Mouse (Mus musculus) intestine, embryonic 15.5 days (tissue): ENCODE results near the gene Szt2. TPM values are rescaled to one million over a fixed set of nuclear protein-coding genes. Genes with fewer than 3 reads are reported as not detected.

ENCODE experiments used
- ATAC-seq: fragments of 200-750 bp; cut with Nextera tagmentation; 2 replicates; pipeline ENCODE4 v1.8.0; 2017; ENCODE audit warnings: moderate TSS enrichment, moderate library complexity
- H3K27ac ChIP-seq: fragments of 300-500 bp; sonication (generic); 2 replicates; pipeline ENCODE4 v1.5.1; 2015; ENCODE audit warnings: mild to moderate bottlenecking, inconsistent platforms
- H3K27me3 ChIP-seq: fragments of 300-500 bp; sonication (generic); replicated peaks from 2 replicates; pipeline ENCODE4 v1.6.1; 2015; ENCODE audit warnings: inconsistent platforms
- H3K36me3 ChIP-seq: fragments of 300-500 bp; sonication (generic); 2 replicates; pipeline ENCODE4 v1.6.1; 2015; ENCODE audit warnings: inconsistent platforms
- H3K4me1 ChIP-seq: fragments of 300-500 bp; sonication (generic); replicated peaks from 2 replicates; pipeline ENCODE4 v1.6.1; 2015; ENCODE audit warnings: inconsistent platforms
- H3K4me2 ChIP-seq: fragments of 300-500 bp; sonication (generic); replicated peaks from 2 replicates; pipeline ENCODE4 v1.6.1; 2015; ENCODE audit warnings: mild to moderate bottlenecking, inconsistent platforms
- H3K4me3 ChIP-seq: fragments of 300-500 bp; sonication (generic); replicated peaks from 2 replicates; pipeline ENCODE4 v1.5.1; 2015; ENCODE audit warnings: inconsistent platforms
- H3K9ac ChIP-seq: fragments of 300-500 bp; sonication (generic); 2 replicates; pipeline ENCODE4 v1.6.1; 2015; ENCODE audit warnings: inconsistent platforms
- H3K9me3 ChIP-seq: fragments of 300-500 bp; sonication (generic); 2 replicates; pipeline ENCODE4 v1.6.1; 2016; ENCODE audit warnings: inconsistent platforms
- WGBS: fragments of 180-500 bp; shearing (Covaris S2); methylation state at CpG from one replicate; pipeline ENCODE4 v1.1.7; 2015; 5-methylcytosine and 5-hydroxymethylcytosine counted together
- polyA plus RNA-seq: library from polyadenylated mRNA; unstranded; fragments of >200 nt; fragmentation: Nextera tagmentation; extraction: Ambion mirVana; gene quantifications from 2 replicates; pipeline ENCODE4 v1.2.1, GENCODE M21; 2015

Szt2 gene
- polyA plus RNA-seq, 1 experiment from 2014 or later, result 4.4 TPM

DNA sequence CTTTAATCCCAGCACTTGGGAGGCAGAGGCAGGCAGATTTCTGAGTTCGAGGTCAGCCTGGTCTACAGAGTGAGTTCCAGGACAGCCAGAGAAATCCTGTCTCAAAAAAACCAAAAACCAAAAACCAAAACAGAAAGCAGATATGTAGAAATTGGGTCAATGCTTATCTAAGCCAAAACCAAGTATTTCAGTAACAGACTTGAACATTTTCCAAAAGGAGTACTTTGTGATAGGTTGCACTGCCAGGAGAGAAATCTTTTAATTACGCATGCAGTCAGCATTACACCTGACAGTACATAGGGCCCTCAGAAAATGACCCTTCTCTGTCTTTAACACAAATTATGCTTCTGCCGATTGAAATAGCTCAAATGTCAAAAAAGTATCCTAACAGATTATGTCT, 7.7 kb downstream of the Szt2 start:
- Histone ChIP-seq H3K9ac (no peak overlapping the region), H3K9me3 (no peaks in the 10 kb centered on the region), H3K4me1 (no peaks in the 10 kb centered on the region), H3K36me3 (peaks cover 20% of the 10 kb centered on the region), H3K4me3 (no peak overlapping the region), H3K27me3 (no peaks in the 10 kb centered on the region), H3K4me2 (no peak overlapping the region), H3K27ac (no peak overlapping the region)
- ATAC-seq, result no peak
- WGBS, result 91% methylated on average over 3 of the region's 3 CpGs

DNA sequence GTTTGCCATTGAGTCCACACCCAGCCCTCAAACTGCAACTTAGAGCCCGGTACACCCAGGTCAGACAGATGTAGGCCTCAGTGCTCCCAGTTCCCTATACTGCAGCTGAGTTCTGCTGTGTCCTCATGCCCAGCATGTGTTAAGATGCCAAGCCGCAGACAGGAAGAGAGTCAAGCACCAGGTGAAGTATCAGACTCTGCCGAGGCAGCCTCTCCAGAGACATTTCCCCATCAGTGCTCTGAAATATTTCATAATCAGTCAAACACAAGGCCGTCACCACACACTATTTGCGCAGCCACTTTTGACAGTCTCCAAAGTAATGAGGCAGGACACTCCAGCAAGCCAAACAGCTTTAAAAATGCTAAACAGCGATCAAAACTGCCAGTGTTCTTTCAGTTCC, 10.7 kb downstream of the Szt2 start:
- H3K27me3 ChIP-seq, result no peaks in the 10 kb centered on the region
- no peak overlapping the region for H3K4me3 ChIP-seq
- no peak overlapping the region for H3K9ac ChIP-seq
- H3K4me2 ChIP-seq, result no peak overlapping the region
- no peaks in the 10 kb centered on the region for H3K4me1 ChIP-seq
- H3K9me3 ChIP-seq, result no peaks in the 10 kb centered on the region
- WGBS, result 90% methylated on average over 6 of the region's 6 CpGs
- no peak for ATAC-seq
- H3K27ac ChIP-seq, result no peak overlapping the region
- H3K36me3 ChIP-seq, result peaks cover 31% of the 10 kb centered on the region

DNA sequence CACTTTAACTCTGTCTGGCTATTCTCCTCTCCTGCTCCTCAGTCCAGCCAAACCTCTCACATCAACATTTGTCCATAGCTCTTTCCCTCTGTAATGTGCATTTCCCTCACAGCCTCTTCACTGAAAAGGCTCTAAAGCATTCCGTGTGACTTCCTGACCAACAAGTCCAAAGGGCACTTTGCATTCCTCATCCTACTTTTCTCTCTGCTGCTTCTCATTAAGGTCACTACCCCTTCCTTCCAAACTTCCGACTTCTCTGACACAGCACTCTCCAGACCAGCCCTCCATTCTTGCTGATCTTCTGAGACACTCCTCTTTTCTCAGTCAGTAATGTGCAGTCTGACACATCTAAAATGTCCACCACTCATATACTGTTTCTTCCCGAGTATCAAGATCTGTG, 12.6 kb downstream of the Szt2 start:
- Histone ChIP-seq H3K9me3 (no peaks in the 10 kb centered on the region), H3K27ac (no peak overlapping the region), H3K36me3 (peaks cover 41% of the 10 kb centered on the region), H3K4me2 (no peak overlapping the region), H3K4me1 (no peaks in the 10 kb centered on the region), H3K9ac (no peak overlapping the region), H3K27me3 (no peaks in the 10 kb centered on the region), H3K4me3 (no peak overlapping the region)
- peak; percentile 43 for ATAC-seq
- WGBS, result 62% methylated on average over 3 of the region's 3 CpGs

- H3K36me3 ChIP-seq, result peaks cover 50% of the 10 kb centered on the region
- 86% methylated on average over 4 of the region's 4 CpGs for WGBS
- no peak overlapping the region for H3K9ac ChIP-seq
- no peaks in the 10 kb centered on the region for H3K27me3 ChIP-seq
- ATAC-seq, result no peak
- no peak overlapping the region for H3K27ac ChIP-seq
- no peak overlapping the region for H3K4me2 ChIP-seq
- no peak overlapping the region for H3K4me3 ChIP-seq
- no peaks in the 10 kb centered on the region for H3K4me1 ChIP-seq
- H3K9me3 ChIP-seq, result no peaks in the 10 kb centered on the region
Observed at GRCm38 (mm10) chr4:118395289-118395688, 13.8 kb downstream of the Szt2 start.

DNA sequence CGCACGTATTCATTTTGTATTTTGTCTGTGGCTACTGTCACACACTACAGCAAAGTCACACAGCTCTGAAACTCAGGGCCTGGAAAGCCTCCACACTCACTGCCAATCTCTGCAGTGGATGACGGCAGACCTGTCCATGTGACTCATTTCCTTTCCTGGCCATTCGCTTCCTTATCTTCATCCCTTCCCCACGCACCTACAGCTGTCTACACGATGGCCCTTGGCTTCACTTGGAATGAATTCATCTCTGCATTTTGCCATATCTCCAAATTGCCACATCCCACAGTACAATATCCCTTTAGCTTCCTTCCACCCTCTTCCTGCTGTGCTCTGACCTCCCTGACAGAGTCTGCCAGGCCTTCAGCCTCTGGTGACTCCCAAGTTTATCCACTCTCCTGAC, 14.6 kb downstream of the Szt2 start:
- H3K9ac ChIP-seq, result no peak overlapping the region
- no peak overlapping the region for H3K4me3 ChIP-seq
- H3K4me2 ChIP-seq, result no peak overlapping the region
- H3K36me3 ChIP-seq, result peaks cover 55% of the 10 kb centered on the region
- H3K27me3 ChIP-seq, result no peaks in the 10 kb centered on the region
- no peak for ATAC-seq
- WGBS, result 92% methylated on average over 6 of the region's 6 CpGs
- no peaks in the 10 kb centered on the region for H3K4me1 ChIP-seq
- no peaks in the 10 kb centered on the region for H3K9me3 ChIP-seq
- H3K27ac ChIP-seq, result no peak overlapping the region

GRCm38 (mm10) chr4:118390146-118390545, 18.9 kb downstream of the Szt2 start:
- Histone ChIP-seq H3K36me3 (peaks cover 75% of the 10 kb centered on the region), H3K4me2 (no peak overlapping the region), H3K4me3 (no peak overlapping the region), H3K27me3 (no peaks in the 10 kb centered on the region), H3K4me1 (no peaks in the 10 kb centered on the region), H3K9me3 (no peaks in the 10 kb centered on the region), H3K9ac (no peak overlapping the region), H3K27ac (no peak overlapping the region)
- no peak for ATAC-seq
- 88% methylated on average over 11 of the region's 11 CpGs for WGBS

GRCm38 (mm10) chr4:118387316-118387715, 21.8 kb downstream of the Szt2 start:
- no peak overlapping the region for H3K27ac ChIP-seq
- no peaks in the 10 kb centered on the region for H3K4me1 ChIP-seq
- no peaks in the 10 kb centered on the region for H3K27me3 ChIP-seq
- H3K9me3 ChIP-seq, result no peaks in the 10 kb centered on the region
- H3K4me3 ChIP-seq, result no peak overlapping the region
- 91% methylated on average over 8 of the region's 8 CpGs for WGBS
- peaks cover 75% of the 10 kb centered on the region for H3K36me3 ChIP-seq
- no peak overlapping the region for H3K4me2 ChIP-seq
- no peak overlapping the region for H3K9ac ChIP-seq
- no peak for ATAC-seq

DNA sequence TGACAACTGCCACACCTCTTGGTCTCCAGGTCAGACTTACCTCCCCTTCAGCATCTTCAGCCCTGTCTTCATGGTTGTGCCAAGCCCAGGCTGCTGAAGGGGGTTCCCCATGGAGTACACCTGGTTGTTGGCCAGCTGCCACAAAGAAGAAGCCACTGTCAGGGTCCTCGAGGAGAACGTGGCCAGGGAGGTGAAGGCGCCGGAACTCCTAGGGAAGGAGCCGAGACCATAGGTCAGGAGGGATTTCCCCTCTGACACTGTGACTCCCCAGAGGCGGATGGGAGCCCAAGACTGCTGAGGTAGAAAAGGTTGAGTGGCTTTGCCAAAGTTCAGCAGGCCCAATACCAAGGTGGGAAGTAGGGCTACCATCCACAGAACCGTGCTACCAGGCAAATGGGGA, 25.8 kb downstream of the Szt2 start:
- Histone ChIP-seq H3K36me3 (peaks cover 50% of the 10 kb centered on the region), H3K4me3 (no peak overlapping the region), H3K9ac (no peak overlapping the region), H3K27ac (no peak overlapping the region), H3K4me1 (no peaks in the 10 kb centered on the region), H3K27me3 (no peaks in the 10 kb centered on the region), H3K4me2 (no peak overlapping the region), H3K9me3 (no peaks in the 10 kb centered on the region)
- WGBS, result 94% methylated on average over 7 of the region's 7 CpGs
- no peak for ATAC-seq

- Histone ChIP-seq H3K36me3 (peaks cover 52% of the 10 kb centered on the region), H3K4me3 (no peak overlapping the region), H3K27ac (no peak overlapping the region), H3K9ac (no peak overlapping the region), H3K27me3 (no peaks in the 10 kb centered on the region), H3K9me3 (no peaks in the 10 kb centered on the region), H3K4me1 (no peaks in the 10 kb centered on the region), H3K4me2 (no peak overlapping the region)
- 92% methylated on average over 6 of the region's 6 CpGs for WGBS
- ATAC-seq, result no peak
Observed at GRCm38 (mm10) chr4:118375999-118376398, 33.1 kb downstream of the Szt2 start.

DNA sequence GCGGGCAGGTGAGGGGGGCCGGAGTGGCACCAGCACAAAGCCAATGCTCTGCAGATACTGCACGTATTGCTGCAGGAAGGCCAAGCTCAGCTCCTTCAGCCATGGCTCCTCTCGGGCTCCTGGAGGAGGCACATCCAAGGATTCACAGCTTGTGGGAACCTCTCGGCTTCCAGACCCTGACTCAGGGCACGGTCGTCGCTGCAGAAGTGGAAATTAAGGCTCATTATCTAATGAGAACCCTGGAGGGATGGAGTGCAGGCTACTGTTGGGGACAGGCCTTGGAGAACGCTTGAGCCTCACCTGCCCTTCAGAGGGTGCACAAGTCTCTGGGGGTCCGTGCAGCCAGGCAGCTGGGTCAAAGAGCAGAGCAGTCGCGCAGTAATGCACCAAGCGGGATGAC, 37.3 kb downstream of the Szt2 start:
- no peaks in the 10 kb centered on the region for H3K27me3 ChIP-seq
- no peak for ATAC-seq
- H3K9me3 ChIP-seq, result no peaks in the 10 kb centered on the region
- no peaks in the 10 kb centered on the region for H3K4me1 ChIP-seq
- no peak overlapping the region for H3K27ac ChIP-seq
- peaks cover 37% of the 10 kb centered on the region for H3K36me3 ChIP-seq
- H3K9ac ChIP-seq, result no peak overlapping the region
- H3K4me2 ChIP-seq, result no peak overlapping the region
- H3K4me3 ChIP-seq, result no peak overlapping the region
- WGBS, result 92% methylated on average over 13 of the region's 13 CpGs

- no peaks in the 10 kb centered on the region for H3K4me1 ChIP-seq
- no peaks in the 10 kb centered on the region for H3K9me3 ChIP-seq
- no peak for ATAC-seq
- no peak overlapping the region for H3K4me3 ChIP-seq
- H3K27ac ChIP-seq, result no peak overlapping the region
- WGBS, result 93% methylated on average over 3 of the region's 3 CpGs
- no peak overlapping the region for H3K4me2 ChIP-seq
- no peaks in the 10 kb centered on the region for H3K27me3 ChIP-seq
- H3K9ac ChIP-seq, result no peak overlapping the region
- H3K36me3 ChIP-seq, result peaks cover 32% of the 10 kb centered on the region
Observed at GRCm38 (mm10) chr4:118368616-118369015, 40.5 kb downstream of the Szt2 start.

DNA sequence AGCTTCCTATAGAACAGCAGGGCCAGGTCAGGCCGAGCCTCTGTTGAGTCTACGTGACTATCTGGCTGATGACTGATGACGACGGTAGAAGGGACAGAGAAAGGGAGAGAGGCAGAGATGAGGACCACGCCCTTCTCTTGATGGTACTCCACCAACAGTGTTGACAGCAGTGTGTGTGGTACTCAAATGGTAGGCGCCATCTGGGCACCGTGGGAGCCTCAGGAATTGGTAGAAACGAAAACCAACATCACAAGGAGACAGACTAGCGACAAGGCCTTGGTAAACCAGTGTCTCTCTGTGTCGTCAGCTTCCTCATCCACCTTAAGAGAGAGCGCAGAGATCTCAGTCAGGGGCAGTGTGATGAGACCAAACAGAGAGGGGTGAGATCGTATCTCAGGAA, 41.5 kb downstream of the Szt2 start:
- no peaks in the 10 kb centered on the region for H3K27me3 ChIP-seq
- no peak overlapping the region for H3K9ac ChIP-seq
- H3K4me1 ChIP-seq, result no peaks in the 10 kb centered on the region
- H3K4me3 ChIP-seq, result no peak overlapping the region
- H3K4me2 ChIP-seq, result no peak overlapping the region
- peaks cover 29% of the 10 kb centered on the region for H3K36me3 ChIP-seq
- H3K27ac ChIP-seq, result no peak overlapping the region
- ATAC-seq, result no peak
- no peaks in the 10 kb centered on the region for H3K9me3 ChIP-seq
- WGBS, result 83% methylated on average over 12 of the region's 12 CpGs

DNA sequence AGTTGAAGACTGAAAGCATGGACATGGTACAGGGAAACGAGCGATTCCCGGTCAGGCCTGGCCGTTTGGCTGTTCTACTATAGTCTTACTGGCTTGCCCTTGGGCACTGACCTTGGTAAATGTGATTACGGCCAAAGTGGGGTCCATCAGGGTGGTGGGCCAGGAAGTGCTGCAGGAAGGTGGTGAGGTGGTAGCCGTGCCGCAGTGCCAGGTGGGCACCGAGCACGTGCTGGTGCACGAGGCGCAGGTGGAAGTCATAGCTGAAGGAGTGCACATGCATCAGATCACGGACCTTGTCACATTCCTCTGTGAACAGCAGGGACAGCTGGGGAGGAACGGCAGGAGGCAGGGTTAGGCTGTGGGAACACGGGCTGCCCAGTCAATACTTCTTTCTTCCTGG, 43.1 kb downstream of the Szt2 start:
- H3K36me3 ChIP-seq, result peaks cover 23% of the 10 kb centered on the region
- ATAC-seq, result no peak
- no peaks in the 10 kb centered on the region for H3K27me3 ChIP-seq
- H3K9ac ChIP-seq, result no peak overlapping the region
- H3K4me2 ChIP-seq, result no peak overlapping the region
- H3K4me3 ChIP-seq, result no peak overlapping the region
- no peak overlapping the region for H3K27ac ChIP-seq
- H3K4me1 ChIP-seq, result 0 out of 2 replicates have a peak, but pooled peaks cover 3% of the 10 kb centered on the region
- WGBS, result 88% methylated on average over 14 of the region's 14 CpGs
- no peaks in the 10 kb centered on the region for H3K9me3 ChIP-seq

DNA sequence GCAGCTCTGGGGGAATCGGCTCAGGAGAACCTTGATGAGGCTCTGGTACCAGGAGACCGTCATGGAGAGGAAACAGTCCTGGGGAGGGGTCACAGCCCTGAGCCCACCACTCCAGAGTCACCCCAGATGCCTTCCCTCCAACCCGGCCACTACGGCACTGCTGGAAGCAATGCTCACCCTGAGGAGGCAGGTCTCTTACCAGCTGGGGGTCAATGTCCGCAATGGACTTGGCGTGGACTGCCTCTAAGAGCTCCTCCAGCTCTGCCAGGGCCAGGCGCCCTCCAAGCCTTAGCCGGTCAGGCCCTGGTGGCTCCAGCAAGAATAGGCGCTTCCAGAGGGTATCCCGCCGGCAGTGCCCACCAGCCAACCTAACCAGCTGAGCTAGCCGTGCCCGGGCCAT, 44.4 kb downstream of the Szt2 start:
- 93% methylated on average over 13 of the region's 13 CpGs for WGBS
- H3K27ac ChIP-seq, result no peak overlapping the region
- peaks cover 23% of the 10 kb centered on the region for H3K36me3 ChIP-seq

More for the DNA sequence above, 44.4 kb downstream of the Szt2 start:
- Histone ChIP-seq H3K4me1 (peaks cover 9% of the 10 kb centered on the region; the same call in 1 of the 2 replicates), H3K4me2 (no peak overlapping the region), H3K9ac (no peak overlapping the region), H3K9me3 (no peaks in the 10 kb centered on the region), H3K27me3 (no peaks in the 10 kb centered on the region), H3K4me3 (no peak overlapping the region)
- ATAC-seq, result no peak
